Mouse (Mus musculus) adrenal gland, postnatal 25 days (tissue): ENCODE data around the gene Klhl5. TPM values are rescaled to one million over a fixed set of nuclear protein-coding genes. Genes with fewer than 3 reads are reported as not detected.

Experiments
- DNase-seq: peaks from one replicate; pipeline ENCODE4 v3.0.0; 2021; ENCODE audit warnings: mixed read lengths
- long read RNA-seq: library from polyadenylated mRNA; stranded (forward); transcript quantifications from one replicate; pipeline ENCODE4 v2.0.0, GENCODE M21; 2021
- total RNA-seq: library from RNA; stranded (reverse); gene quantifications from 2 replicates; pipeline ENCODE4 v1.2.3, GENCODE M21; 2021

Gene Klhl5
- total RNA-seq, result 51.4 and 65.8 TPM in 2 replicates
- long read RNA-seq, transcript Klhl5-204 (11 exons, 3,149 nt), result major isoform, 48 of 75 reads
- long read RNA-seq, partial matches to known transcripts, result 10 of 75 reads
- long read RNA-seq, other reads (novel, unspliced or antisense), result 17 of 75 reads

GRCm38 (mm10) chr5:65106876-65107772 lies at the start of gene Klhl5:
Gene Klhl5 (plus strand): TSS chr5:65107539.
- DNase-seq, result peak; percentile 96

GRCm38 (mm10) chr5:65057596-65057995 lies 49.7 kb upstream of the Klhl5 start:
- DNase-seq, result no peak

GRCm38 (mm10) chr5:65059806-65060205 lies 47.5 kb upstream of the Klhl5 start:
- DNase-seq, result no peak

GRCm38 (mm10) chr5:65062236-65062635 lies 45.1 kb upstream of the Klhl5 start:
- DNase-seq, result no peak

- DNase-seq, result no peak
These were observed 44.1 kb upstream of the Klhl5 start for GRCm38 (mm10) chr5:65063266-65063665.

GRCm38 (mm10) chr5:65068166-65068565 lies 39.2 kb upstream of the Klhl5 start:
- DNase-seq, result no peak

- DNase-seq, result no peak
These were observed 37.5 kb upstream of the Klhl5 start for GRCm38 (mm10) chr5:65069872-65070271.

- no peak for DNase-seq
These were observed 35.6 kb upstream of the Klhl5 start for GRCm38 (mm10) chr5:65071689-65072118.

- no peak for DNase-seq
These were observed 34.1 kb upstream of the Klhl5 start for GRCm38 (mm10) chr5:65073247-65073646.

- no peak for DNase-seq
These were observed 32.6 kb upstream of the Klhl5 start for GRCm38 (mm10) chr5:65074693-65075092.

- no peak for DNase-seq
These were observed 31.3 kb upstream of the Klhl5 start for GRCm38 (mm10) chr5:65076087-65076486.

GRCm38 (mm10) chr5:65076748-65077147 lies 30.6 kb upstream of the Klhl5 start:
- DNase-seq, result no peak

- no peak for DNase-seq
These were observed 29.3 kb upstream of the Klhl5 start for GRCm38 (mm10) chr5:65078081-65078480.

GRCm38 (mm10) chr5:65079881-65080280 lies 27.5 kb upstream of the Klhl5 start:
- no peak for DNase-seq

- no peak for DNase-seq
These were observed 25.5 kb upstream of the Klhl5 start for GRCm38 (mm10) chr5:65081836-65082235.

- peak; percentile 70 for DNase-seq
These were observed 20.8 kb upstream of the Klhl5 start for GRCm38 (mm10) chr5:65086522-65086921.

- DNase-seq, result no peak
These were observed 17.6 kb upstream of the Klhl5 start for GRCm38 (mm10) chr5:65089707-65090106.

- DNase-seq, result no peak
These were observed 16.0 kb upstream of the Klhl5 start for GRCm38 (mm10) chr5:65091184-65091858.

GRCm38 (mm10) chr5:65091921-65092320 lies 15.4 kb upstream of the Klhl5 start, which contains the start of gene Tmem156:
Gene Tmem156 (minus strand): TSS chr5:65092132.
- no peak for DNase-seq

GRCm38 (mm10) chr5:65093769-65094168 lies 13.6 kb upstream of the Klhl5 start:
- no peak for DNase-seq

GRCm38 (mm10) chr5:65094902-65095545 lies 12.3 kb upstream of the Klhl5 start:
- no peak for DNase-seq

GRCm38 (mm10) chr5:65096082-65096481 lies 11.3 kb upstream of the Klhl5 start:
- DNase-seq, result no peak

GRCm38 (mm10) chr5:65096805-65097204 lies 10.5 kb upstream of the Klhl5 start:
- no peak for DNase-seq
